Mouse (Mus musculus) embryonic facial prominence, embryonic 11.5 days (tissue): ENCODE measurements around the gene Tfdp1. TPM values are rescaled to one million over a fixed set of nuclear protein-coding genes. Genes with fewer than 3 reads are reported as not detected.

Source experiments
- ATAC-seq: fragments of 200-750 bp; cut with Nextera tagmentation; replicated peaks from 2 replicates; pipeline ENCODE4 v1.8.0; 2017; ENCODE audit warnings: low read depth; ENCODE audit not compliant: insufficient number of reproducible peaks, low FRiP score, low TSS enrichment
- DNase-seq: peaks from one replicate; pipeline ENCODE4 v3.0.0-alpha.2; 2015; ENCODE audit warnings: low spot score
- H3K27ac ChIP-seq: fragments of 300-500 bp; sonication (generic); replicated peaks from 2 replicates; pipeline ENCODE4 v1.5.1; 2014; ENCODE audit warnings: mild to moderate bottlenecking, low read depth, low read length, control low read depth
- H3K27me3 ChIP-seq: fragments of 300-500 bp; sonication (generic); 2 replicates; pipeline ENCODE4 v1.6.1; 2014; ENCODE audit warnings: mild to moderate bottlenecking, low read length, moderate library complexity, mixed read lengths; ENCODE audit not compliant: control insufficient read depth, insufficient read depth
- H3K36me3 ChIP-seq: fragments of 300-500 bp; sonication (generic); replicated peaks from 2 replicates; pipeline ENCODE4 v1.6.1; 2014; ENCODE audit warnings: low read depth, mild to moderate bottlenecking, low read length, moderate library complexity, mixed read lengths; ENCODE audit not compliant: control insufficient read depth, insufficient read depth
- H3K4me1 ChIP-seq: fragments of 300-500 bp; sonication (generic); 2 replicates; pipeline ENCODE4 v1.6.1; 2014; ENCODE audit warnings: low read length, mixed read lengths; ENCODE audit not compliant: control insufficient read depth, insufficient read depth
- H3K4me2 ChIP-seq: fragments of 300-500 bp; sonication (generic); 2 replicates; pipeline ENCODE4 v1.6.1; 2014; ENCODE audit warnings: low read depth, mild to moderate bottlenecking, control low read depth, low read length, moderate library complexity
- H3K4me3 ChIP-seq: fragments of 300-500 bp; sonication (generic); 2 replicates; pipeline ENCODE4 v1.5.1; 2014; ENCODE audit warnings: low read depth, low read length, control low read depth
- H3K9ac ChIP-seq: fragments of 300-500 bp; sonication (generic); replicated peaks from 2 replicates; pipeline ENCODE4 v1.6.1; 2014; ENCODE audit warnings: mild to moderate bottlenecking, control low read depth, low read length
- H3K9me3 ChIP-seq: fragments of 300-500 bp; sonication (generic); replicated peaks from 2 replicates; pipeline ENCODE4 v1.6.1; 2016; ENCODE audit warnings: mild to moderate bottlenecking, low read length, inconsistent platforms, mixed read lengths; ENCODE audit not compliant: control insufficient read depth
- WGBS: fragments of 180-500 bp; shearing (Covaris S2); extraction: QIAGEN DNeasy Blood & Tissue Kit; methylation state at CpG from one replicate; pipeline ENCODE4 v1.1.7; 2014; 5-methylcytosine and 5-hydroxymethylcytosine counted together
- polyA plus RNA-seq: library from polyadenylated mRNA; unstranded; fragments of >200 nt; fragmentation: Nextera tagmentation; extraction: Ambion mirVana; gene quantifications from 2 replicates; pipeline ENCODE4 v1.2.1, GENCODE M21; 2014

Gene Tfdp1
- polyA plus RNA-seq, 1 experiment from 2014 or later: 237 TPM

- no peaks in the 10 kb centered on the region for H3K27me3 ChIP-seq
- DNase-seq: no peak
- no peak for ATAC-seq
- no peak overlapping the region for H3K27ac ChIP-seq
- H3K36me3 ChIP-seq: peaks cover 34% of the 10 kb centered on the region
- H3K4me3 ChIP-seq: no peak overlapping the region
- H3K9ac ChIP-seq: no peak overlapping the region
- WGBS: 93% methylated on average over 4 of the region's 4 CpGs
- no peaks in the 10 kb centered on the region for H3K9me3 ChIP-seq
- H3K4me2 ChIP-seq: no peak overlapping the region
- no peaks in the 10 kb centered on the region for H3K4me1 ChIP-seq
Measured at GRCm38 (mm10) chr8:13353883-13354282, 15.3 kb downstream of the Tfdp1 start.

- ATAC-seq (no peak), DNase-seq (no peak)
- Histone ChIP-seq H3K4me1 (no peaks in the 10 kb centered on the region), H3K27me3 (no peaks in the 10 kb centered on the region), H3K4me3 (no peak overlapping the region), H3K9ac (no peak overlapping the region), H3K9me3 (no peaks in the 10 kb centered on the region), H3K27ac (no peak overlapping the region), H3K4me2 (no peak overlapping the region), H3K36me3 (peaks cover 36% of the 10 kb centered on the region)
- WGBS: 84% methylated on average over 6 of the region's 6 CpGs
Measured at GRCm38 (mm10) chr8:13356221-13356620, 17.7 kb downstream of the Tfdp1 start.

GRCm38 (mm10) chr8:13356681-13357080 is 18.1 kb downstream of the Tfdp1 start:
- ATAC-seq (no peak), DNase-seq (no peak)
- Histone ChIP-seq H3K9me3 (no peaks in the 10 kb centered on the region), H3K36me3 (peaks cover 40% of the 10 kb centered on the region), H3K9ac (no peak overlapping the region), H3K4me3 (no peak overlapping the region), H3K27ac (no peak overlapping the region), H3K4me2 (no peak overlapping the region), H3K27me3 (no peaks in the 10 kb centered on the region), H3K4me1 (no peaks in the 10 kb centered on the region)
- WGBS: 88% methylated on average over 10 of the region's 10 CpGs

- H3K4me2 ChIP-seq: no peak overlapping the region
- no peak overlapping the region for H3K9ac ChIP-seq
- H3K4me3 ChIP-seq: no peak overlapping the region
- H3K4me1 ChIP-seq: no peaks in the 10 kb centered on the region
- no peak overlapping the region for H3K27ac ChIP-seq
- WGBS: 90% methylated on average over 7 of the region's 7 CpGs
- ATAC-seq (no peak), DNase-seq (no peak)
- H3K27me3 ChIP-seq: no peaks in the 10 kb centered on the region
- no peaks in the 10 kb centered on the region for H3K9me3 ChIP-seq
- peaks cover 42% of the 10 kb centered on the region for H3K36me3 ChIP-seq
Measured at GRCm38 (mm10) chr8:13360213-13360612, 21.7 kb downstream of the Tfdp1 start.

GRCm38 (mm10) chr8:13361865-13362264 is 23.3 kb downstream of the Tfdp1 start:
- 93% methylated on average over 6 of the region's 6 CpGs for WGBS
- H3K27ac ChIP-seq: no peak overlapping the region
- H3K4me2 ChIP-seq: no peak overlapping the region
- no peak overlapping the region for H3K9ac ChIP-seq
- peaks cover 38% of the 10 kb centered on the region for H3K36me3 ChIP-seq
- DNase-seq (no peak), ATAC-seq (no peak)
- no peaks in the 10 kb centered on the region for H3K9me3 ChIP-seq
- no peak overlapping the region for H3K4me3 ChIP-seq
- no peaks in the 10 kb centered on the region for H3K27me3 ChIP-seq
- no peaks in the 10 kb centered on the region for H3K4me1 ChIP-seq

- Histone ChIP-seq H3K36me3 (peaks cover 28% of the 10 kb centered on the region), H3K9me3 (no peaks in the 10 kb centered on the region), H3K4me2 (no peak overlapping the region), H3K27ac (no peak overlapping the region), H3K27me3 (no peaks in the 10 kb centered on the region), H3K4me1 (no peaks in the 10 kb centered on the region), H3K4me3 (no peak overlapping the region), H3K9ac (no peak overlapping the region)
- ATAC-seq (no peak), DNase-seq (no peak)
- 89% methylated on average over 8 of the region's 8 CpGs for WGBS
Measured at GRCm38 (mm10) chr8:13373151-13373662, 34.7 kb downstream of the Tfdp1 start.

- WGBS: 92% methylated on average over 7 of the region's 7 CpGs
- Histone ChIP-seq H3K9me3 (no peaks in the 10 kb centered on the region), H3K27me3 (no peaks in the 10 kb centered on the region), H3K27ac (no peak overlapping the region), H3K4me1 (no peaks in the 10 kb centered on the region), H3K9ac (no peak overlapping the region), H3K4me2 (no peak overlapping the region), H3K4me3 (no peak overlapping the region), H3K36me3 (peaks cover 8% of the 10 kb centered on the region)
- ATAC-seq (no peak), DNase-seq (no peak)
Measured at GRCm38 (mm10) chr8:13381630-13382029, 43.1 kb downstream of the Tfdp1 start.

- 83% methylated on average over 3 of the region's 3 CpGs for WGBS
- peaks cover 8% of the 10 kb centered on the region for H3K36me3 ChIP-seq
- H3K4me3 ChIP-seq: no peak overlapping the region
- no peaks in the 10 kb centered on the region for H3K27me3 ChIP-seq
- no peak overlapping the region for H3K4me2 ChIP-seq
- no peaks in the 10 kb centered on the region for H3K4me1 ChIP-seq
- DNase-seq (no peak), ATAC-seq (no peak)
- no peak overlapping the region for H3K27ac ChIP-seq
- no peak overlapping the region for H3K9ac ChIP-seq
- no peaks in the 10 kb centered on the region for H3K9me3 ChIP-seq
Measured at GRCm38 (mm10) chr8:13382536-13382935, 44.0 kb downstream of the Tfdp1 start.
